Mouse (Mus musculus) olfactory bulb, adult 2 months (tissue): ENCODE data around the gene Ptk6.

ENCODE experiments used
- CTCF ChIP-seq: fragments of 200-500 bp; IDR thresholded peaks from 2 replicates; pipeline ENCODE4 v1.5.1; 2012; ENCODE audit warnings: low read depth, mild to moderate bottlenecking, low read length, moderate library complexity; ENCODE audit not compliant: insufficient read depth
- POLR2A ChIP-seq: fragments of 200-500 bp; IDR thresholded peaks from 2 replicates; pipeline ENCODE4 v1.6.1; 2012; ENCODE audit warnings: mild to moderate bottlenecking, low read depth, low read length, moderate library complexity; ENCODE audit not compliant: insufficient read depth

DNA sequence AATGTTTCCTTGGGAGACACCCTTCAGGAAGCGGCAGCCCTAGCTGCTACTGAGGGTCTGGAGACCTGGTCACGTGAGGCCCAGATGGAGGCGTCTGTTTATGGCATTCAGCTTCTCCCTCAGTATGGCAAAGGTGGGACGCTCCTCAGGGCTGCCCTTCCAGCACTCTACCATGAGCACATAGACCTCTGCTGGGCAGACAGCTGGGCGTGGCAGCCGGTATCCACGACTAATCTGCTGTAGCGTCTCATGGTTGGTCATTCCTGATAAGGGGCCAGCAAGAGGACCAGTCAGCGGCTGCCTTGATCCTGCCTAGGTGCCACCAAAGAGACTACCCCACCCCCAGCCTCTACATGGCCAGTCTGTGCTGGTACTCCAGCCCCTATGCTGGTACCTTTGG is 3.5 kb upstream of the Ptk6 start:
- TF ChIP-seq CTCF (no peak), POLR2A (no peak)
